Mouse (Mus musculus): ENCODE data around the gene 4933406M09Rik. TPM values are rescaled to one million over a fixed set of nuclear protein-coding genes. Genes with fewer than 3 reads are reported as not detected.

4933406M09Rik gene
- polyA plus RNA-seq, 1 experiment from 2014 or later: not detected

DNA sequence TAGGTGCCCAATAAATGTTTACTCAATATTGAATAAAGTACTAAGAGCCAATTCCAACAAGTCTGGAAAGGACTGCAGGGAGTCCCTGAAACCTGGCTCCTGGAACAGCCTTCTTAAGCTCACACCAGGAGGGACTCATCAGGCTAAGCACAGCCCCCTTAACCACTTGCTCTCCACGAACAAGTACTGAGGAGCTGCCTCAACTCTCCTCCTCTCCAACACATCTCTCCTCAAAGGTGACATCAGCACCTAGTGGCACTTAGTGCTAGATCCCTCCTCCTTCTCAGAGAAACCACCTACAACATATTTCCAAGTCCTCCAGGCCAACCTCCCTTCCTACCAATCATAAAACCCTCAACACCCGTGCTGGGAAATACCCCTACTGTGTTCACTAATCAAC lies 42.2 kb upstream of the 4933406M09Rik start:
- 16% methylated on average over 2 of the region's 2 CpGs for WGBS
- H3K27me3 ChIP-seq (ENCODE audit: control insufficient read depth, insufficient read depth, low read length): no peaks in the 10 kb centered on the region; the same call in 1 of the 2 replicates
- ATAC-seq (replicated peaks; ENCODE audit: insufficient number of reproducible peaks, low FRiP score, low TSS enrichment, low read depth) (no peak), DNase-seq (ENCODE audit: low spot score) (no peak)
- no peak overlapping the region for H3K27ac ChIP-seq (replicated peaks; ENCODE audit: low read depth, low read length)
- H3K9me3 ChIP-seq (replicated peaks; ENCODE audit: control insufficient read depth, low read length): no peaks in the 10 kb centered on the region
- no peak overlapping the region; the same call in 1 of the 2 replicates for H3K9ac ChIP-seq (replicated peaks; ENCODE audit: low read length)
- H3K4me2 ChIP-seq (ENCODE audit: low read depth, low read length): peak overlapping the region; percentile 94
- no peaks in the 10 kb centered on the region; the same call in none of the 2 replicates for H3K4me1 ChIP-seq (ENCODE audit: control insufficient read depth, insufficient read depth, low read length)
- H3K4me3 ChIP-seq (ENCODE audit: low read depth, low read length): peak overlapping the region; percentile 50
- H3K36me3 ChIP-seq (replicated peaks; ENCODE audit: control insufficient read depth, insufficient read depth, low read depth, low read length): peaks cover 3% of the 10 kb centered on the region; the same call in 1 of the 2 replicates

DNA sequence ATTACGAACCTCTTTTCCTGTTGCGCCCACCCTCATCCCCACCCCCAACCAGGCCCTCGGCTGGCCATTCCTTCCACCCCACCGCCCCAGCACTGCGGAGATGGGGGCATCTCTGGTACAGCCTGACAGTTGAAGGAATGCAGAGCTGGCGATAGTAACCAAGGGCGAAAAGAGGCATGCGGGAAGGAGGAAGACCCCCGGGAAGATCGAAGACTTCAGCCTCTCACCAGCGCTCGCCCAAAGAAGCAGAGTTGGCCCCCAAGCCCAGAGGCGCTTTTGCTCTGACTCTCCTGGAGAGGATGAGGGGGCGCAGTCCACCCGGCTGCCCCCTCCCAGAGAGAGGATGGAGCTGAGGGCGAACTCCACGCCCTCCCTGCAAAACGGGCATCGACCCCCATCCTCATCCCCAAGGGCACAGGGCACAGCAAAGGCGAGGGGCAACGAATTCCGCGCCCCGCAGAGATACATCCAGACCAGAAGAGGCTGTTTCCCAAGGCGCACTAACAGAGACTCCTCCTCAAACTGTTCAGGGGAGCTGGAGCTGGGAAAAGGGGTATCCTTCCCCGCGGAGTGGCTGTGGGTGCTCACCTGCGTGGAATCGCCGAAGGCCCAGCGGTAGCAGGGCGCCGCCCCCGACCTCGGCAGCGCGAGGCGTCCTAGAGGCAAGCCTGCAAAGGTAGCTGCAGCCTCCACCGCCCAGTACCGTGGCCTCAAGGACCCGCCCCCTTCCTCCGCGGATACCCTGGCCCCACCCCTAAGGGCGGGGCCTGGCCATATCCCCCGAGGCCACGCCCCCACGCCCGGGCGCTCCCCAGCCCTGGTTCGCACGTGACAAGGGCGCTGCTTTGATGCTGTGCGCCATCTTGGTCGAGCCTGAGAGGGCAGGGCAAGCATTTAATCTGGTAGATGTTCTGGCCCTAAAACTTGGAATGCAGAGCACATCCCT lies 41.5 kb upstream of the 4933406M09Rik start:
- no peaks in the 10 kb centered on the region for H3K9me3 ChIP-seq (replicated peaks; ENCODE audit: control insufficient read depth, low read length)
- peak overlapping the region; percentile 50 for H3K4me3 ChIP-seq (ENCODE audit: low read depth, low read length)
- no peaks in the 10 kb centered on the region; the same call in 1 of the 2 replicates for H3K27me3 ChIP-seq (ENCODE audit: control insufficient read depth, insufficient read depth, low read length)
- peaks cover 3% of the 10 kb centered on the region; the same call in 1 of the 2 replicates for H3K36me3 ChIP-seq (replicated peaks; ENCODE audit: control insufficient read depth, insufficient read depth, low read depth, low read length)
- 0 out of 2 replicates have a peak overlapping the region, but pooled peaks have one; percentile 13 for H3K27ac ChIP-seq (replicated peaks; ENCODE audit: low read depth, low read length)
- DNase-seq (ENCODE audit: low spot score) (peak; percentile 97), ATAC-seq (replicated peaks; ENCODE audit: insufficient number of reproducible peaks, low FRiP score, low TSS enrichment, low read depth) (peak; percentile 90)
- peak overlapping the region; percentile 94 for H3K4me2 ChIP-seq (ENCODE audit: low read depth, low read length)
- H3K4me1 ChIP-seq (ENCODE audit: control insufficient read depth, insufficient read depth, low read length): no peaks in the 10 kb centered on the region; the same call in none of the 2 replicates
- under 1% methylated on average over 54 of the region's 54 CpGs for WGBS
- H3K9ac ChIP-seq (replicated peaks; ENCODE audit: low read length): peak overlapping the region; percentile 64

DNA sequence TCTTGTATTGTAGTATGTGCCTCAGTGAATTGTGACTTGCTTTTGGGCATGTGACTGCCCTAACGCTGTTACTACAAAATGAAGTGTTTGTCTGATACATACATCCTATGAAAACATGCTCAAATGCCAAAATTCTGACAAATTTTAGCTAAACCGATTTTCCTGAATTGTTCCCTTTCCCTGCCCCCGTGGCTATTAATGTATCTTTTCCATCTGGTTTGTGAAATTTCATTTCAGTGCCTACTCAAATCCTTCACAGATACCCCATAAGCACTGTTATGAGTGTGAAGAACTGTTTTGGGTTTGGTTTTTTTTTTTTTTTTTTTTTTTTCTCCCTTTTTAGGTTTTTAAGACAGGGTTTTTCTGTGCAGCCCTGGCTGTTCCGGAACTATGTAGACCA lies 40.7 kb upstream of the 4933406M09Rik start:
- no peak for DNase-seq (ENCODE audit: low spot score)
- no peaks in the 10 kb centered on the region; the same call in 1 of the 2 replicates for H3K27me3 ChIP-seq (ENCODE audit: control insufficient read depth, insufficient read depth, low read length)
- 76% methylated on average over 4 of the region's 4 CpGs for WGBS
- peaks cover 3% of the 10 kb centered on the region; the same call in 1 of the 2 replicates for H3K36me3 ChIP-seq (replicated peaks; ENCODE audit: control insufficient read depth, insufficient read depth, low read depth, low read length)
- peak overlapping the region; percentile 50 for H3K4me3 ChIP-seq (ENCODE audit: low read depth, low read length)
- ATAC-seq (replicated peaks; ENCODE audit: insufficient number of reproducible peaks, low FRiP score, low TSS enrichment, low read depth): no peak
- peak overlapping the region; percentile 94; the same call in 1 of the 2 replicates for H3K4me2 ChIP-seq (ENCODE audit: low read depth, low read length)
- no peaks in the 10 kb centered on the region; the same call in none of the 2 replicates for H3K4me1 ChIP-seq (ENCODE audit: control insufficient read depth, insufficient read depth, low read length)
- no peak overlapping the region for H3K9ac ChIP-seq (replicated peaks; ENCODE audit: low read length)
- no peak overlapping the region for H3K27ac ChIP-seq (replicated peaks; ENCODE audit: low read depth, low read length)
- H3K9me3 ChIP-seq (replicated peaks; ENCODE audit: control insufficient read depth, low read length): no peaks in the 10 kb centered on the region

DNA sequence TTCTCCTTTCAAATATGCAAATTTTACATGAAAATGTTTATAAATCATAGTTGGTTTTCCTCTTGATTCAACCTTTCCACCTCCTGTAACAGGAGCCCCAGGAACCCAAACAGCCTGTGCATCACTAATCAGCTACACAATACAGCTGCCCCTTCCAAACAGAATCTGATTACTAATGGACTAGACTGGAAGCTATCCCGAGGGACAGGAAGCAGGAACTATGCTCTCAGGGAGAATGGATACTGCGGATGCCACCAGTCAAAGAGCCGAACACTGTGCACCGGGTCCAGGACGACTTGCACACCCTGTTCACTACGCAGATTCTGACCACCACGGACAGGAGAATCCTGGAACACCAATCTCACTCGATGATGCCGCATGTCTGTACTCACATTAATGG lies 37.9 kb upstream of the 4933406M09Rik start:
- peaks cover 9% of the 10 kb centered on the region for H3K36me3 ChIP-seq (replicated peaks; ENCODE audit: control insufficient read depth, insufficient read depth, low read depth, low read length)
- H3K9ac ChIP-seq (replicated peaks; ENCODE audit: low read length): no peak overlapping the region
- H3K27me3 ChIP-seq (ENCODE audit: control insufficient read depth, insufficient read depth, low read length): no peaks in the 10 kb centered on the region; the same call in 1 of the 2 replicates
- no peaks in the 10 kb centered on the region for H3K9me3 ChIP-seq (replicated peaks; ENCODE audit: control insufficient read depth, low read length)
- no peak overlapping the region for H3K4me2 ChIP-seq (ENCODE audit: low read depth, low read length)
- ATAC-seq (replicated peaks; ENCODE audit: insufficient number of reproducible peaks, low FRiP score, low TSS enrichment, low read depth) (no peak), DNase-seq (ENCODE audit: low spot score) (no peak)
- no peak overlapping the region for H3K4me3 ChIP-seq (ENCODE audit: low read depth, low read length)
- H3K27ac ChIP-seq (replicated peaks; ENCODE audit: low read depth, low read length): no peak overlapping the region
- H3K4me1 ChIP-seq (ENCODE audit: control insufficient read depth, insufficient read depth, low read length): no peaks in the 10 kb centered on the region; the same call in none of the 2 replicates
- 90% methylated on average over 9 of the region's 9 CpGs for WGBS

DNA sequence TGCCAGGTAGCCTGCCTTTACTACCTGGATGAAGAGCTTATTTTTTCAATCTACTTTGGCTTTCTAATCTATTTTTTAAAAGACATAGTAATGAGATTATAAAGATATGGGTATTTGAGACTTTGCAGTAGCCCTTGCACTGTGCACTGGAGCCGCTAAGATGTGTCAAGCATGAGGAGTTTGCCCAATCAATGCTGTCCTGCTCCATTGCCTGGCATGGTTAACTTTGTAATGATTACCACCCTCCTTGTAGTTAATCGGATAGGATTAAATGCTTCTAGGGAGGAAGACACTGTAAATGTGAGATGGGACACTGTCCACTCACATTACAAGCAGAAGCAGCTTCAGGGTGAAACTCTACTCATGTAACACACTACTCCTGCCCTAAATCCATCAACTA lies 32.4 kb upstream of the 4933406M09Rik start:
- ATAC-seq (replicated peaks; ENCODE audit: insufficient number of reproducible peaks, low FRiP score, low TSS enrichment, low read depth) (no peak), DNase-seq (ENCODE audit: low spot score) (no peak)
- H3K4me2 ChIP-seq (ENCODE audit: low read depth, low read length): no peak overlapping the region
- no peak overlapping the region for H3K4me3 ChIP-seq (ENCODE audit: low read depth, low read length)
- 94% methylated on average over 2 of the region's 2 CpGs for WGBS
- H3K36me3 ChIP-seq (replicated peaks; ENCODE audit: control insufficient read depth, insufficient read depth, low read depth, low read length): peaks cover 6% of the 10 kb centered on the region
- H3K4me1 ChIP-seq (ENCODE audit: control insufficient read depth, insufficient read depth, low read length): no peaks in the 10 kb centered on the region
- no peaks in the 10 kb centered on the region for H3K27me3 ChIP-seq (ENCODE audit: control insufficient read depth, insufficient read depth, low read length)
- H3K9ac ChIP-seq (replicated peaks; ENCODE audit: low read length): no peak overlapping the region
- no peaks in the 10 kb centered on the region for H3K9me3 ChIP-seq (replicated peaks; ENCODE audit: control insufficient read depth, low read length)
- H3K27ac ChIP-seq (replicated peaks; ENCODE audit: low read depth, low read length): no peak overlapping the region

DNA sequence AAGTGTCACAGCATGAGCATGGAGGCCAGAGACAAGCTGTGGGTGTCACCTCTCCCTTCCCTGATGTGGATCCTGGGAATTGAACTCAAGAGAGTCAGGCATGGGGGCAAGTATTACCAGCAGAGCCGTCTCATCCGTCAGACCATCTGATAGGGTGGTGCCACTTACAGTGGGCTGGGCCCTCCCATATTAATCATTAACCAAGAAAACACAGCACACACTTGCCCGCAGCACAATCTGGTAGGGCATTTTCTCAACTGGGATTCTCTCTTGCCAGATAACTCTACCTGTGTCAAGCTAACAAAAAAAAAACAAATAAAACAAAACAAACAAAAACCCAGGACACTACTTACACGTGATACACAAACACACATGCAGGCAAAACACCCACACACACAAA lies 28.3 kb upstream of the 4933406M09Rik start:
- Histone ChIP-seq H3K4me2 (ENCODE audit: low read depth, low read length) (no peak overlapping the region), H3K4me1 (ENCODE audit: control insufficient read depth, insufficient read depth, low read length) (no peaks in the 10 kb centered on the region; the same call in 1 of the 2 replicates), H3K9ac (replicated peaks; ENCODE audit: low read length) (no peak overlapping the region), H3K9me3 (replicated peaks; ENCODE audit: control insufficient read depth, low read length) (no peaks in the 10 kb centered on the region), H3K4me3 (ENCODE audit: low read depth, low read length) (no peak overlapping the region), H3K27ac (replicated peaks; ENCODE audit: low read depth, low read length) (no peak overlapping the region), H3K27me3 (ENCODE audit: control insufficient read depth, insufficient read depth, low read length) (no peaks in the 10 kb centered on the region), H3K36me3 (replicated peaks; ENCODE audit: control insufficient read depth, insufficient read depth, low read depth, low read length) (peaks cover 2% of the 10 kb centered on the region)
- no peak for DNase-seq (ENCODE audit: low spot score)
- WGBS: 93% methylated on average over 4 of the region's 4 CpGs
- ATAC-seq (replicated peaks; ENCODE audit: insufficient number of reproducible peaks, low FRiP score, low TSS enrichment, low read depth): no peak

DNA sequence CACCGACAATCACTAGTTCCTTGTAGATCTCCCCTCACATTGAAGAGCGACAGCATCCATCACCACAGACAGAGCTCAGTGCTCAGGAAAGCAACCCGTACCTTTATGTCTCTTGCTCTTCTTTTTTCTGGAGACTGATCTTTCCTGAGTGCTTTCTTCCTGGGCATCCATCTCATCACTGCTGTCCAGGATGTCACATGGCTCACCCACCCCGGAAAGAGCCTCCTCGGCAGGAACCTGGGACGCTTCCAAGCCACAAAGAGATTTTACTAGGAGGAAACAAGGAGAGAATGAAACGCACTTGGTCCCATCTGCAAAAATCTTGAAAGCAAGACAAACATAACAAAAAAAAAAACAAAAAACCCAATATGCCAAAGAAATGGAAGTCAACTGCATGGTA lies 25.1 kb upstream of the 4933406M09Rik start:
- H3K4me3 ChIP-seq (ENCODE audit: low read depth, low read length): peak overlapping the region; percentile 89
- no peaks in the 10 kb centered on the region; the same call in 1 of the 2 replicates for H3K36me3 ChIP-seq (replicated peaks; ENCODE audit: control insufficient read depth, insufficient read depth, low read depth, low read length)
- DNase-seq (ENCODE audit: low spot score): no peak
- H3K27me3 ChIP-seq (ENCODE audit: control insufficient read depth, insufficient read depth, low read length): no peaks in the 10 kb centered on the region
- H3K9ac ChIP-seq (replicated peaks; ENCODE audit: low read length): no peak overlapping the region
- no peaks in the 10 kb centered on the region for H3K9me3 ChIP-seq (replicated peaks; ENCODE audit: control insufficient read depth, low read length)
- H3K27ac ChIP-seq (replicated peaks; ENCODE audit: low read depth, low read length): no peak overlapping the region
- no peak for ATAC-seq (replicated peaks; ENCODE audit: insufficient number of reproducible peaks, low FRiP score, low TSS enrichment, low read depth)
- peak overlapping the region; percentile 68 for H3K4me2 ChIP-seq (ENCODE audit: low read depth, low read length)
- no peaks in the 10 kb centered on the region; the same call in 1 of the 2 replicates for H3K4me1 ChIP-seq (ENCODE audit: control insufficient read depth, insufficient read depth, low read length)
- 82% methylated on average over 7 of the region's 7 CpGs for WGBS
